Mouse (Mus musculus): ENCODE measurements around the gene Ngef.
"Not testable (repeated sequence)": the region's sequence is repeated elsewhere in the genome, so short reads cannot be mapped to it uniquely, and the experiment has no call there.

- not testable (repeated sequence) for TF ChIP-seq CTCF (conservative IDR thresholded peaks at IDR 0.05; ENCODE audit: low read length); POU5F1 (IDR thresholded peaks at IDR 0.05; ENCODE audit: borderline replicate concordance, low read length)
Measured at GRCm38 (mm10) chr1:87469971-87470370, 103.7 kb downstream of the Ngef start, which contains the start of gene Snorc.

Measured in E14TG2a.4 (cell line).